Mouse (Mus musculus): ENCODE data around the gene Sh3pxd2a. TPM values are rescaled to one million over a fixed set of nuclear protein-coding genes. Genes with fewer than 3 reads are reported as not detected.

Gene Sh3pxd2a
- polyA plus RNA-seq, 1 experiment from 2014 or later = 7.4 TPM

GRCm38 (mm10) chr19:47428794-47429193 is 35.4 kb downstream of the Sh3pxd2a start:
- Histone ChIP-seq H3K36me3 (replicated peaks; ENCODE audit: control insufficient read depth, insufficient read depth, low read depth, low read length) (no peaks in the 10 kb centered on the region), H3K4me3 (ENCODE audit: low read depth, low read length) (no peak overlapping the region), H3K4me2 (ENCODE audit: low read depth, low read length) (no peak overlapping the region), H3K9me3 (replicated peaks; ENCODE audit: control insufficient read depth, low read length) (no peaks in the 10 kb centered on the region), H3K9ac (replicated peaks; ENCODE audit: low read length) (no peak overlapping the region), H3K27ac (replicated peaks; ENCODE audit: low read depth, low read length) (no peak overlapping the region), H3K4me1 (ENCODE audit: control insufficient read depth, insufficient read depth, low read length) (peaks cover 4% of the 10 kb centered on the region; the same call in 1 of the 2 replicates), H3K27me3 (ENCODE audit: control insufficient read depth, insufficient read depth, low read length) (no peaks in the 10 kb centered on the region)
- no peak for DNase-seq (ENCODE audit: low spot score)
- 43% methylated on average over 7 of the region's 7 CpGs for WGBS
- ATAC-seq (replicated peaks; ENCODE audit: insufficient number of reproducible peaks, low FRiP score, low TSS enrichment, low read depth) = no peak

- 44% methylated on average over 13 of the region's 13 CpGs for WGBS
- H3K27me3 ChIP-seq (ENCODE audit: control insufficient read depth, insufficient read depth, low read length) = no peaks in the 10 kb centered on the region
- H3K4me2 ChIP-seq (ENCODE audit: low read depth, low read length) = peak overlapping the region; percentile 7; the same call in 1 of the 2 replicates
- no peak overlapping the region for H3K4me3 ChIP-seq (ENCODE audit: low read depth, low read length)
- H3K9me3 ChIP-seq (replicated peaks; ENCODE audit: control insufficient read depth, low read length) = no peaks in the 10 kb centered on the region
- peaks cover 4% of the 10 kb centered on the region; the same call in 1 of the 2 replicates for H3K4me1 ChIP-seq (ENCODE audit: control insufficient read depth, insufficient read depth, low read length)
- no peaks in the 10 kb centered on the region for H3K36me3 ChIP-seq (replicated peaks; ENCODE audit: control insufficient read depth, insufficient read depth, low read depth, low read length)
- DNase-seq (ENCODE audit: low spot score) (peak; percentile 31), ATAC-seq (replicated peaks; ENCODE audit: insufficient number of reproducible peaks, low FRiP score, low TSS enrichment, low read depth) (no peak)
- H3K9ac ChIP-seq (replicated peaks; ENCODE audit: low read length) = no peak overlapping the region
- no peak overlapping the region for H3K27ac ChIP-seq (replicated peaks; ENCODE audit: low read depth, low read length)
These were observed 36.1 kb downstream of the Sh3pxd2a start for GRCm38 (mm10) chr19:47427841-47428789.

- no peak for ATAC-seq (replicated peaks; ENCODE audit: insufficient number of reproducible peaks, low FRiP score, low TSS enrichment, low read depth)
- no peak for DNase-seq (ENCODE audit: low spot score)
- Histone ChIP-seq H3K27ac (replicated peaks; ENCODE audit: low read depth, low read length) (no peak overlapping the region), H3K9me3 (replicated peaks; ENCODE audit: control insufficient read depth, low read length) (no peaks in the 10 kb centered on the region), H3K27me3 (ENCODE audit: control insufficient read depth, insufficient read depth, low read length) (no peaks in the 10 kb centered on the region), H3K4me2 (ENCODE audit: low read depth, low read length) (no peak overlapping the region), H3K4me3 (ENCODE audit: low read depth, low read length) (no peak overlapping the region), H3K9ac (replicated peaks; ENCODE audit: low read length) (no peak overlapping the region), H3K36me3 (replicated peaks; ENCODE audit: control insufficient read depth, insufficient read depth, low read depth, low read length) (no peaks in the 10 kb centered on the region), H3K4me1 (ENCODE audit: control insufficient read depth, insufficient read depth, low read length) (peaks cover 4% of the 10 kb centered on the region; the same call in 1 of the 2 replicates)
- WGBS = 88% methylated on average over 7 of the region's 7 CpGs
These were observed 40.6 kb downstream of the Sh3pxd2a start for GRCm38 (mm10) chr19:47423632-47424031.

GRCm38 (mm10) chr19:47421128-47421898 is 42.9 kb downstream of the Sh3pxd2a start:
- Histone ChIP-seq H3K9me3 (replicated peaks; ENCODE audit: control insufficient read depth, low read length) (no peaks in the 10 kb centered on the region), H3K9ac (replicated peaks; ENCODE audit: low read length) (no peak overlapping the region), H3K36me3 (replicated peaks; ENCODE audit: control insufficient read depth, insufficient read depth, low read depth, low read length) (no peaks in the 10 kb centered on the region), H3K27ac (replicated peaks; ENCODE audit: low read depth, low read length) (no peak overlapping the region), H3K4me2 (ENCODE audit: low read depth, low read length) (no peak overlapping the region), H3K4me1 (ENCODE audit: control insufficient read depth, insufficient read depth, low read length) (no peaks in the 10 kb centered on the region), H3K4me3 (ENCODE audit: low read depth, low read length) (no peak overlapping the region), H3K27me3 (ENCODE audit: control insufficient read depth, insufficient read depth, low read length) (no peaks in the 10 kb centered on the region)
- no peak for ATAC-seq (replicated peaks; ENCODE audit: insufficient number of reproducible peaks, low FRiP score, low TSS enrichment, low read depth)
- DNase-seq (ENCODE audit: low spot score) = no peak
- 79% methylated on average over 14 of the region's 14 CpGs for whole genome bisulfite sequencing

- H3K4me2 ChIP-seq (ENCODE audit: low read depth, low read length) = no peak overlapping the region
- H3K9ac ChIP-seq (replicated peaks; ENCODE audit: low read length) = no peak overlapping the region
- WGBS = 86% methylated on average over 11 of the region's 11 CpGs
- no peak overlapping the region for H3K27ac ChIP-seq (replicated peaks; ENCODE audit: low read depth, low read length)
- H3K4me1 ChIP-seq (ENCODE audit: control insufficient read depth, insufficient read depth, low read length) = no peaks in the 10 kb centered on the region
- DNase-seq (ENCODE audit: low spot score) (no peak), ATAC-seq (replicated peaks; ENCODE audit: insufficient number of reproducible peaks, low FRiP score, low TSS enrichment, low read depth) (no peak)
- H3K4me3 ChIP-seq (ENCODE audit: low read depth, low read length) = no peak overlapping the region
- no peaks in the 10 kb centered on the region for H3K36me3 ChIP-seq (replicated peaks; ENCODE audit: control insufficient read depth, insufficient read depth, low read depth, low read length)
- no peaks in the 10 kb centered on the region for H3K9me3 ChIP-seq (replicated peaks; ENCODE audit: control insufficient read depth, low read length)
- no peaks in the 10 kb centered on the region for H3K27me3 ChIP-seq (ENCODE audit: control insufficient read depth, insufficient read depth, low read length)
These were observed 43.7 kb downstream of the Sh3pxd2a start for GRCm38 (mm10) chr19:47420539-47420938.

- H3K4me1 ChIP-seq (ENCODE audit: control insufficient read depth, insufficient read depth, low read length) = no peaks in the 10 kb centered on the region
- H3K4me2 ChIP-seq (ENCODE audit: low read depth, low read length) = no peak overlapping the region
- H3K4me3 ChIP-seq (ENCODE audit: low read depth, low read length) = no peak overlapping the region
- no peak for ATAC-seq (replicated peaks; ENCODE audit: insufficient number of reproducible peaks, low FRiP score, low TSS enrichment, low read depth)
- H3K27me3 ChIP-seq (ENCODE audit: control insufficient read depth, insufficient read depth, low read length) = no peaks in the 10 kb centered on the region
- WGBS = 87% methylated on average over 8 of the region's 8 CpGs
- H3K36me3 ChIP-seq (replicated peaks; ENCODE audit: control insufficient read depth, insufficient read depth, low read depth, low read length) = no peaks in the 10 kb centered on the region
- no peak overlapping the region for H3K9ac ChIP-seq (replicated peaks; ENCODE audit: low read length)
- H3K9me3 ChIP-seq (replicated peaks; ENCODE audit: control insufficient read depth, low read length) = no peaks in the 10 kb centered on the region
- no peak overlapping the region for H3K27ac ChIP-seq (replicated peaks; ENCODE audit: low read depth, low read length)
- DNase-seq (ENCODE audit: low spot score) = no peak
These were observed 45.0 kb downstream of the Sh3pxd2a start for GRCm38 (mm10) chr19:47419208-47419607.

- no peak overlapping the region for H3K4me2 ChIP-seq (ENCODE audit: low read depth, low read length)
- 92% methylated on average over 12 of the region's 12 CpGs for whole genome bisulfite sequencing
These were observed 48.0 kb downstream of the Sh3pxd2a start for GRCm38 (mm10) chr19:47416161-47416560.

More at GRCm38 (mm10) chr19:47416161-47416560, 48.0 kb downstream of the Sh3pxd2a start:
- Histone ChIP-seq H3K4me3 (ENCODE audit: low read depth, low read length) (no peak overlapping the region), H3K27ac (replicated peaks; ENCODE audit: low read depth, low read length) (no peak overlapping the region), H3K9ac (replicated peaks; ENCODE audit: low read length) (no peak overlapping the region), H3K27me3 (ENCODE audit: control insufficient read depth, insufficient read depth, low read length) (no peaks in the 10 kb centered on the region), H3K9me3 (replicated peaks; ENCODE audit: control insufficient read depth, low read length) (no peaks in the 10 kb centered on the region), H3K36me3 (replicated peaks; ENCODE audit: control insufficient read depth, insufficient read depth, low read depth, low read length) (no peaks in the 10 kb centered on the region), H3K4me1 (ENCODE audit: control insufficient read depth, insufficient read depth, low read length) (no peaks in the 10 kb centered on the region)
- DNase-seq (ENCODE audit: low spot score) (no peak), ATAC-seq (replicated peaks; ENCODE audit: insufficient number of reproducible peaks, low FRiP score, low TSS enrichment, low read depth) (no peak)

Data from embryonic facial prominence, embryonic 11.5 days (tissue).